Mouse (Mus musculus) megakaryocyte-erythroid progenitor cell, adult 5-6 weeks (primary cell): Measurements from ENCODE around the gene Gm28053. TPM values are rescaled to one million over a fixed set of nuclear protein-coding genes. Genes with fewer than 3 reads are reported as not detected.

Experiments
- ATAC-seq: replicated peaks from 2 replicates; pipeline ENCODE4 v1.8.0; 2016; ENCODE audit warnings: mild to moderate bottlenecking, inconsistent platforms; ENCODE audit not compliant: severe bottlenecking, poor library complexity, low FRiP score, low TSS enrichment
- total RNA-seq, 2 experiments: library from RNA; stranded (forward) in 1 of 2; stranded (reverse) in 1 of 2; fragments of 200-1000, 215-1000 nt in 1 of 2; fragments of >200 nt in 1 of 2; fragmentation: Nextera tagmentation in 1 of 2; gene quantifications; 2 replicates each; pipeline ENCODE4 v1.2.3; 2014 to 2017

Gene Gm28053
- total RNA-seq, 2 experiments from 2014 or later: not detected

DNA sequence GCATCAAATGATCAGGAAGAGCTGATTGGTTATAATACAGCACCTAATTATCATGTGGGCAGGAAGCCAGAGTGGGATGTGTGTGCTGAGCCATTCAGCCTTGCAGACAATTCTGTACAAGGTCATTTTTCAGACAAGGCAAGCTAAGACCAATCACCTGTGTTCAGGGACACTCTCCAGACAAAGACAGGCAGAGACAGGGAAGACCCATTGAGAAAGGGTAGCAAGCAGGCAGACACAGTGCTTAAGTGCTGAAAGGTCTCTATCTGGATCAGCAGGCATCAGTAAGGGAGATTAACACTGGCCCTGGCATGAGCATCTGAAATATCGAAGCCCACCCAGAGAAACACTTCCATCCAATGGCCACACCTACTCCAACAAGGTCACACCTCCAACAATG lies 66.0 kb downstream of the Gm28053 start:
- ATAC-seq: no peak

DNA sequence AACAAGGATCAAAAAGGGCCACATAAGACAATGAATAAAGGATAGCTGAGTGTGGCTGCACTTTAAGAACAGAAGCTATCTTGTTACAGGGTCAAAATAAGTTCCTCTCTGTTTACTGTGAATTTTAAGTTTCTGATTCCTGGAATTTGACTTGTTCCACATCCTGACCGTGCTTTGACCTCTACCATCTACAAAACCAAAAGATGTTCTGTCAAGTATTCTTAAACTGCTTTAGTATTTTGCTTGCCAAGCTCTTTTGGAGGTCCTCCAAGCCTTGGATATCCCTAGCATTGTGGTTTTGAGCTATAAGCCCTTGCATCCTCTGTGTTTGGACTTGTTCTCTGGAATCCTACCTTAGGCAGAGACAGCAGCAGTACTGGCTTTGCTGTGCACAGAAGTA lies 66.8 kb downstream of the Gm28053 start:
- ATAC-seq: no peak

DNA sequence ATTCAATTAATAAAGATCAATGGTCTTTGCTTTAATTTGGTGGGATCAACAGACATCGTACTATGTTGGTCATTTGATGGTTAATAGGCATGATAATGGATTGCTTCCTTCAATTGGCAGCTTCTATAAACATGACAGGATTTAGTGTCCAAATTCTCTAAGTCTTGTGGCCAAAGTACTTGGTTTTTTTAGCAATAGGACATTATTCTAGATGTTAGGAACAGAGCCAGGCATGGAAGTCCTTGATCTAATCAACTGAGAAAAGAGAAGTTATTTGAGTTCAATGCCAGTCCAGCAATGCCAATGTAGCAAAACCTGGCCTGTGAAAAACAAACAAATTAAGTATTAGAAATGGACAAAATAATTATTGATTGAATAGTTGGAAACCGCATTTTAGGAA lies 67.2 kb downstream of the Gm28053 start:
- no peak for ATAC-seq

DNA sequence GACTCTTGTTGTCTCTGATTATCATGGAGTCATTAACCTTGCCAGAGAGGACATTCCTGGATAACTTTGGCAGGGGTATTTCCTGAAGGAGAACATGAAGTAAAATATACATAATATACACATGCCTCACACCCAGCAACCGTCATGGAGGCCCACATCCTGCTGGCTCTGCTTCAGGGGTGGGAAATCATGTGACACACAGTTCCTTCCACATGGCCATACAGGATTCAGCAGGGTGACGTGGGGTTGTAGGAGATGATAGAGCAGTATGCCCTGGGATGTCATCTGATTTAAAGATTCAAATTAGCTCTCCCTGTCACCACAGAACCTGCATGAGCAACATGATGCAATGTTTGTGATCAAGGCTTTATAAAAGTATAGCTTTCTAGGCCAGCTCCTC lies 69.5 kb downstream of the Gm28053 start:
- no peak for ATAC-seq

DNA sequence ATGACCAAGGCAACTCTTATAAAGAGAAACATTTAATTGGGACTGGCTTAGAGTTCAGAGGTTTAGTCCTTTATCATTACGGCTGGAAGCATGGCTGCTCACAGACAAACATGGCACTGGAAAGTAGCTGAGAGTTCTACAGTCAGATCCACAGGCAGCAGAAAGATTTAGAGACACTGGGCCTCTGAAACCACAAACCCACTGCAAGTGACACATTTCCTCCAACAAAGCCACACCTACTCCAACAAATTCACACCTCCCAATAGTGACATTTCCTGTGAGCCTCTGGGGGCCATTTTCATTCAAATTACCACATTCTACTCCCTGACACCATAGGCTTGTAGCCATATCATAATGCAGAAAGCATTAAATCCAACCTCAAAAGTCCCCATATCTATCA lies 83.5 kb downstream of the Gm28053 start:
- no peak for ATAC-seq

Other genes with a start within 250 kb of the Gm28053 start
- gene Atp6v0e2, start 181.0 kb upstream of the Gm28053 start, total RNA-seq (2014; fragmentation: Nextera tagmentation): not detected in 2 replicates
- gene Atp6v0e2, start 181.0 kb upstream of the Gm28053 start, total RNA-seq (2017): not detected in 2 replicates
- 8.7 and 17.0 TPM in 2 replicates for gene Lrrc61, start 163.8 kb upstream of the Gm28053 start, total RNA-seq (2014; fragmentation: Nextera tagmentation)
- gene Lrrc61, start 163.8 kb upstream of the Gm28053 start, total RNA-seq (2017): 1.8 and 3.3 TPM in 2 replicates
- gene Rarres2, start 145.8 kb upstream of the Gm28053 start, total RNA-seq (2014; fragmentation: Nextera tagmentation): not detected in 2 replicates
- 0.05 TPM in 1 of 2 replicates, not detected in the other for gene Rarres2, start 145.8 kb upstream of the Gm28053 start, total RNA-seq (2017)
- gene Gm45021, start 129.0 kb upstream of the Gm28053 start, total RNA-seq (2014; fragmentation: Nextera tagmentation): not detected in 2 replicates
- not detected in 2 replicates for gene Gm45021, start 129.0 kb upstream of the Gm28053 start, total RNA-seq (2017)
- 9.7 and 17.1 TPM in 2 replicates for gene Repin1, start 124.7 kb upstream of the Gm28053 start, total RNA-seq (2014; fragmentation: Nextera tagmentation)
- gene Repin1, start 124.7 kb upstream of the Gm28053 start, total RNA-seq (2017): 9.8 and 14.7 TPM in 2 replicates
- not detected in 2 replicates for gene Gm44965, start 124.7 kb upstream of the Gm28053 start, total RNA-seq (2014; fragmentation: Nextera tagmentation)
- gene Gm44965, start 124.7 kb upstream of the Gm28053 start, total RNA-seq (2017): not detected in 2 replicates
- gene Zfp775, start 116.5 kb upstream of the Gm28053 start, total RNA-seq (2014; fragmentation: Nextera tagmentation): 1.7 and 1.9 TPM in 2 replicates
- 2.0 and 3.0 TPM in 2 replicates for gene Zfp775, start 116.5 kb upstream of the Gm28053 start, total RNA-seq (2017)
- gene AI854703, start 91.8 kb upstream of the Gm28053 start, total RNA-seq (2014; fragmentation: Nextera tagmentation): 1.9 and 4.2 TPM in 2 replicates
- gene AI854703, start 91.8 kb upstream of the Gm28053 start, total RNA-seq (2017): 1.4 and 3.0 TPM in 2 replicates
- 7.1 and 7.8 TPM in 2 replicates for gene Gimap8, start 71.4 kb upstream of the Gm28053 start, total RNA-seq (2014; fragmentation: Nextera tagmentation)
- gene Gimap8, start 71.4 kb upstream of the Gm28053 start, total RNA-seq (2017): 1.4 and 8.0 TPM in 2 replicates
- gene Gimap9, start 42.5 kb upstream of the Gm28053 start, total RNA-seq (2014; fragmentation: Nextera tagmentation): 15.2 and 18.7 TPM in 2 replicates
- gene Gimap9, start 42.5 kb upstream of the Gm28053 start, total RNA-seq (2017): 34.5 and 49.2 TPM in 2 replicates
- 12.5 and 18.0 TPM in 2 replicates for gene Gimap4, start 34.1 kb upstream of the Gm28053 start, total RNA-seq (2014; fragmentation: Nextera tagmentation)
- gene Gimap4, start 34.1 kb upstream of the Gm28053 start, total RNA-seq (2017): 3.0 and 61.5 TPM in 2 replicates
- 21.8 and 27.8 TPM in 2 replicates for gene Gimap6, start 10.4 kb upstream of the Gm28053 start, total RNA-seq (2014; fragmentation: Nextera tagmentation)
- 48.2 and 58.4 TPM in 2 replicates for gene Gimap6, start 10.4 kb upstream of the Gm28053 start, total RNA-seq (2017)
- gene Gimap7, start within 50 bp of the Gm28053 start, total RNA-seq (2014; fragmentation: Nextera tagmentation): 1.4 and 4.8 TPM in 2 replicates
- gene Gimap7, start within 50 bp of the Gm28053 start, total RNA-seq (2017): 2.1 and 4.6 TPM in 2 replicates
- gene Gimap1, start 20.4 kb downstream of the Gm28053 start, total RNA-seq (2014; fragmentation: Nextera tagmentation): 4.8 and 20.1 TPM in 2 replicates
- 10.8 and 12.9 TPM in 2 replicates for gene Gimap1, start 20.4 kb downstream of the Gm28053 start, total RNA-seq (2017)
- gene Gimap5, start 27.6 kb downstream of the Gm28053 start, total RNA-seq (2014; fragmentation: Nextera tagmentation): 6.1 and 11.7 TPM in 2 replicates
- 1.5 and 5.8 TPM in 2 replicates for gene Gimap5, start 27.6 kb downstream of the Gm28053 start, total RNA-seq (2017)
- 6.4 and 19.7 TPM in 2 replicates for gene Gimap3, start 52.2 kb downstream of the Gm28053 start, total RNA-seq (2014; fragmentation: Nextera tagmentation)
- gene Gimap3, start 52.2 kb downstream of the Gm28053 start, total RNA-seq (2017): 0.88 and 6.2 TPM in 2 replicates
- gene Tmem176a, start 122.3 kb downstream of the Gm28053 start, total RNA-seq (2014; fragmentation: Nextera tagmentation): 5.4 and 11.3 TPM in 2 replicates
- 5.1 and 31.3 TPM in 2 replicates for gene Tmem176a, start 122.3 kb downstream of the Gm28053 start, total RNA-seq (2017)
- 6.7 and 12.4 TPM in 2 replicates for gene Tmem176b, start 122.9 kb downstream of the Gm28053 start, total RNA-seq (2014; fragmentation: Nextera tagmentation)
- gene Tmem176b, start 122.9 kb downstream of the Gm28053 start, total RNA-seq (2017): 14.4 and 24.5 TPM in 2 replicates
- 0.30 TPM in 1 of 2 replicates, not detected in the other for gene Aoc1, start 154.3 kb downstream of the Gm28053 start, total RNA-seq (2014; fragmentation: Nextera tagmentation)
- not detected in 2 replicates for gene Aoc1, start 154.3 kb downstream of the Gm28053 start, total RNA-seq (2017)
- not detected in 2 replicates for gene 1600015I10Rik, start 211.3 kb downstream of the Gm28053 start, total RNA-seq (2014; fragmentation: Nextera tagmentation)
- not detected in 2 replicates for gene 1600015I10Rik, start 211.3 kb downstream of the Gm28053 start, total RNA-seq (2017)